Mouse (Mus musculus): Measurements from ENCODE around the gene Cbx4.

GRCm38 (mm10) chr11:119090961-119091597 is 5.1 kb upstream of the Cbx4 start:
- TF ChIP-seq CTCF (IDR thresholded peaks at IDR 0.05; ENCODE audit: control insufficient read depth, insufficient read depth, low read length) (no peak), POLR2A (IDR thresholded peaks at IDR 0.05; ENCODE audit: borderline replicate concordance, control insufficient read depth, low read depth, low read length) (peak; percentile 40; the same call in 1 of the 2 replicates)
